Mouse (Mus musculus): Measurements from ENCODE around the gene Slc22a1. TPM values are rescaled to one million over a fixed set of nuclear protein-coding genes. Genes with fewer than 3 reads are reported as not detected.

Gene Slc22a1
- polyA plus RNA-seq, 1 experiment from 2014 or later: 2.1 TPM

DNA sequence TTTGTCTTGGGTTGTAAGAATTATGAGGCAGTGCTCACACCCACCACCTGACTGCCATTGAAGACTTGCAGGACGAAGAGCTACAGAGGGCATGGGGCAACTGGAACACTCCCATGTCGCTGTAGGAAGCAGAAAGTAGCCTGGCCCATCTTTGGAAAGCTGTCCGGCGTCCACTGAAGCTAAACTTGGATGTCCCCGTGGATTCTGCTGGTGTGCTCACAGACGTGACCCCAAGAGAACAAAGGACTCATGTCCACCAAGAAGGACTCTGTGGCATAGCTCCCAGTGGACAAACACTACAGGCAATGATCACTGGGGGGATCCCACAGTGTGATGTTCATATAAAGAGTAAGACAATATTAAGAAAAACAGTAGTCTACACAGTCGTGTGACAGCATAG is 16.8 kb downstream of the Slc22a1 start:
- no peak overlapping the region for H3K4me3 ChIP-seq (ENCODE audit: low read depth, low read length)
- no peaks in the 10 kb centered on the region for H3K27me3 ChIP-seq (ENCODE audit: control insufficient read depth, insufficient read depth, low read length)
- peaks cover 8% of the 10 kb centered on the region for H3K4me1 ChIP-seq (ENCODE audit: control insufficient read depth, insufficient read depth, low read length)
- H3K36me3 ChIP-seq (ENCODE audit: control insufficient read depth, insufficient read depth, low read length): no peaks in the 10 kb centered on the region
- H3K27ac ChIP-seq (ENCODE audit: low read depth, low read length): no peak overlapping the region
- H3K4me2 ChIP-seq: no peak overlapping the region
- no peaks in the 10 kb centered on the region for H3K9me3 ChIP-seq (replicated peaks; ENCODE audit: control insufficient read depth, low read length)
- no peak overlapping the region for H3K9ac ChIP-seq (ENCODE audit: low read depth, low read length)
- WGBS (ENCODE audit: insufficient replicate concordance): 83% methylated on average over 7 of the region's 7 CpGs
- no peak for ATAC-seq (replicated peaks; ENCODE audit: insufficient number of reproducible peaks, low FRiP score, low TSS enrichment)

DNA sequence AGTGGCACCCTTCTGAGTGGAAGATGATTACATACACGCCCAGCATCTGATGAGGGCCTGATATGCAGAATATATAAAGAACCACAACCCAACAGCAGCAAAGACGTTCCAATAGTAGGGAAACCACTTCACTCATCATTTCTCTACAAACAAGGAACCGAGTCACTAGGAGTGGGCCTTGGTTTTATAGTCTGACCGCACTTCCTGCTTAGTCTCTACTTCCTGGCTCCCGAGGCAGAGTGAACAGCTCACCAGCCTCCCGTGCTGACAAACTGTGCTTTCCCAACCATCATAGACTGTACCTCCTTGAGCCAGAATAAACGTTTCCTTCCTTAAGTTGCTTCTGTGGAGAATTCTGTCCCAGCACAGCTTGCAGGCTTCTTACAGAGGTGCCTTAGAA is 19.8 kb downstream of the Slc22a1 start:
- no peak overlapping the region for H3K9ac ChIP-seq (ENCODE audit: low read depth, low read length)
- no peaks in the 10 kb centered on the region for H3K9me3 ChIP-seq (replicated peaks; ENCODE audit: control insufficient read depth, low read length)
- H3K27me3 ChIP-seq (ENCODE audit: control insufficient read depth, insufficient read depth, low read length): no peaks in the 10 kb centered on the region
- ATAC-seq (replicated peaks; ENCODE audit: insufficient number of reproducible peaks, low FRiP score, low TSS enrichment): no peak
- H3K27ac ChIP-seq (ENCODE audit: low read depth, low read length): no peak overlapping the region
- H3K4me3 ChIP-seq (ENCODE audit: low read depth, low read length): no peak overlapping the region
- H3K4me2 ChIP-seq: no peak overlapping the region
- WGBS (ENCODE audit: insufficient replicate concordance): 69% methylated on average over 7 of the region's 7 CpGs
- H3K36me3 ChIP-seq (ENCODE audit: control insufficient read depth, insufficient read depth, low read length): no peaks in the 10 kb centered on the region
- peaks cover 5% of the 10 kb centered on the region; the same call in 1 of the 2 replicates for H3K4me1 ChIP-seq (ENCODE audit: control insufficient read depth, insufficient read depth, low read length)

DNA sequence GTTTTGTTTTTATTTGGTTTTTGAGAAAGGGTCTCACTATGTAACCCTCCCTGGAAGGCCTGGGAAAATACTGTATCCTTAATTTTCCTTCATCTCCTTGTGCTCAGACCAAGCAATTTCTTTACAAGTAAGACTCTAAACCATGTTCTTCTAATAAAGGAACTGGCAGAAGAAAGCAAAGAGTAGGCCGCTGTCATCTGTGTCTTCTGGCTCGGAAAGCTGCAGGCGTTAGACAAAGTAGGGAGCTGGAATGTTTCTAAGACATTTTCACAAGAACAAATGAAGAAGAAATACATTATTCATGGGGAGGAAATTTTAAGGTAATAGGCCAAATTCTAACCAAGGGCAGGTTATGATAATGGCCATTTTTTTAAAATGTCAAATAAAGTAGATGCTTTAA is 21.6 kb downstream of the Slc22a1 start:
- no peak for ATAC-seq (replicated peaks; ENCODE audit: insufficient number of reproducible peaks, low FRiP score, low TSS enrichment)
- Histone ChIP-seq H3K4me1 (ENCODE audit: control insufficient read depth, insufficient read depth, low read length) (peaks cover 5% of the 10 kb centered on the region; the same call in 1 of the 2 replicates), H3K27ac (ENCODE audit: low read depth, low read length) (no peak overlapping the region), H3K4me2 (no peak overlapping the region), H3K9me3 (replicated peaks; ENCODE audit: control insufficient read depth, low read length) (no peaks in the 10 kb centered on the region), H3K9ac (ENCODE audit: low read depth, low read length) (no peak overlapping the region), H3K4me3 (ENCODE audit: low read depth, low read length) (no peak overlapping the region), H3K36me3 (ENCODE audit: control insufficient read depth, insufficient read depth, low read length) (no peaks in the 10 kb centered on the region), H3K27me3 (ENCODE audit: control insufficient read depth, insufficient read depth, low read length) (no peaks in the 10 kb centered on the region)
- 83% methylated on average over 3 of the region's 3 CpGs for WGBS (ENCODE audit: insufficient replicate concordance)

DNA sequence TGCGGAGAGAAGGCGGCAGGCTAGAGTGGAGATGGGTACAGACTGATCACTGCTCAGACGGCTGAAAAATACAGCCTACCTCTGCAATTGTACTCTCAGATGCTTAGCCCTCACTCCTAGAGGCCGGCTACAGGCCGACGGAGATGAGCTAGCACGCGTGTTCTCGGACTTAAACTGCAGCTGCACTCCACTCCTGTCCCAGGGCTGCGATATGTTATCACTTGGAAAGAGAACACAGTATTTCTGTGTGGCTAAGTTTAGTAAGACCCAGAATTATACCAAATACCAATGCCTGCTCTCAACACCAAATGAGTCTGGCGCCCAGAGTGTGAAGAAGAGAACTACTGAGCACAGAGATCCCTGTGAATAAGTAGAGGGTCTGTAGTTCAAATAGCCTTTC is 23.0 kb downstream of the Slc22a1 start:
- Histone ChIP-seq H3K27me3 (ENCODE audit: control insufficient read depth, insufficient read depth, low read length) (no peaks in the 10 kb centered on the region), H3K36me3 (ENCODE audit: control insufficient read depth, insufficient read depth, low read length) (no peaks in the 10 kb centered on the region), H3K27ac (ENCODE audit: low read depth, low read length) (no peak overlapping the region), H3K4me3 (ENCODE audit: low read depth, low read length) (no peak overlapping the region), H3K9me3 (replicated peaks; ENCODE audit: control insufficient read depth, low read length) (no peaks in the 10 kb centered on the region), H3K4me1 (ENCODE audit: control insufficient read depth, insufficient read depth, low read length) (peaks cover 5% of the 10 kb centered on the region; the same call in 1 of the 2 replicates), H3K9ac (ENCODE audit: low read depth, low read length) (no peak overlapping the region), H3K4me2 (no peak overlapping the region)
- no peak for ATAC-seq (replicated peaks; ENCODE audit: insufficient number of reproducible peaks, low FRiP score, low TSS enrichment)
- WGBS (ENCODE audit: insufficient replicate concordance): 69% methylated on average over 11 of the region's 11 CpGs

DNA sequence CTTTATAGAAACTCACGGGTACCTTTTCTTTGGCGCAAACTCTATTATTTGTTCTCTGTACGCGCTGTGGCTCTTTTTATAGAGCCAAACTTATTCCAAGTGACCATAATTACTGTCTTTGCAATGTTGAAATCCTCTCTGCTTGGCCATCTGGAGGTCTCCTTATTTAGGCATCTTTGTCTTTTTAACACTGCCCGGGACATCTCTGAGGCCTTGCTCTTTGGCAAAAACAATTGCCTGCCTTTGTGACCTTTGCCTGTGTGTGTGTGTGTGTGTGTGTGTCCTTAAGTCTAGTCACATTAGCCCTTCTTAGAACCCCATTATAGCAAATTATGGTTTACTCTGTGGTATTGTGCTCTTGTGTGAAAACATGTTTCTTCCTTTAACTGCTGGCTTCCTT is 30.2 kb downstream of the Slc22a1 start:
- Histone ChIP-seq H3K27me3 (ENCODE audit: control insufficient read depth, insufficient read depth, low read length) (no peaks in the 10 kb centered on the region), H3K27ac (ENCODE audit: low read depth, low read length) (no peak overlapping the region), H3K4me2 (no peak overlapping the region), H3K4me3 (ENCODE audit: low read depth, low read length) (no peak overlapping the region), H3K9me3 (replicated peaks; ENCODE audit: control insufficient read depth, low read length) (no peaks in the 10 kb centered on the region), H3K36me3 (ENCODE audit: control insufficient read depth, insufficient read depth, low read length) (no peaks in the 10 kb centered on the region), H3K9ac (ENCODE audit: low read depth, low read length) (no peak overlapping the region), H3K4me1 (ENCODE audit: control insufficient read depth, insufficient read depth, low read length) (no peaks in the 10 kb centered on the region)
- no peak for ATAC-seq (replicated peaks; ENCODE audit: insufficient number of reproducible peaks, low FRiP score, low TSS enrichment)
- 85% methylated on average over 5 of the region's 5 CpGs for WGBS (ENCODE audit: insufficient replicate concordance)

DNA sequence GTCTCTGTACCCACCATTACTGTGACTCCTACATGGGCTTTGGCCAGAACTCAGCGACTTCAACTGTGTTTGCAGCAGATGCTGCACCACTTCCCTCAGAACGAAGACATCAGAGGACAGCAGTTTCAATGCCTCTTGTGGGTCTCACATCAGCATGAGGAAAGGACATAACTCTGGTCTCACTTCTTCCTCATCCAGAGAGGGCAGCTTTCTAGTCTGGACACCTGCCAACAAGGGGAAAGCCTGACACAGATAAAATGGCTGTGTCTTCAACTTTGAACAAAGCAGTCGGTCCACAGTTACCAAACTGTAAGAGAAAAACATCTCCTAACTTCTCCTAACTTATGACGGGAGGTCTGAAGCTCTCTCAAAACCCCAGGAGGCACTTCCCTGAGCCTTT is 34.5 kb downstream of the Slc22a1 start:
- ATAC-seq (replicated peaks; ENCODE audit: insufficient number of reproducible peaks, low FRiP score, low TSS enrichment): no peak
- H3K4me1 ChIP-seq (ENCODE audit: control insufficient read depth, insufficient read depth, low read length): no peaks in the 10 kb centered on the region
- 60% methylated on average over 4 of the region's 4 CpGs for WGBS (ENCODE audit: insufficient replicate concordance)
- no peaks in the 10 kb centered on the region for H3K27me3 ChIP-seq (ENCODE audit: control insufficient read depth, insufficient read depth, low read length)
- H3K27ac ChIP-seq (ENCODE audit: low read depth, low read length): no peak overlapping the region
- H3K36me3 ChIP-seq (ENCODE audit: control insufficient read depth, insufficient read depth, low read length): no peaks in the 10 kb centered on the region
- H3K4me2 ChIP-seq: no peak overlapping the region
- no peak overlapping the region for H3K9ac ChIP-seq (ENCODE audit: low read depth, low read length)
- no peak overlapping the region for H3K4me3 ChIP-seq (ENCODE audit: low read depth, low read length)
- H3K9me3 ChIP-seq (replicated peaks; ENCODE audit: control insufficient read depth, low read length): no peaks in the 10 kb centered on the region

DNA sequence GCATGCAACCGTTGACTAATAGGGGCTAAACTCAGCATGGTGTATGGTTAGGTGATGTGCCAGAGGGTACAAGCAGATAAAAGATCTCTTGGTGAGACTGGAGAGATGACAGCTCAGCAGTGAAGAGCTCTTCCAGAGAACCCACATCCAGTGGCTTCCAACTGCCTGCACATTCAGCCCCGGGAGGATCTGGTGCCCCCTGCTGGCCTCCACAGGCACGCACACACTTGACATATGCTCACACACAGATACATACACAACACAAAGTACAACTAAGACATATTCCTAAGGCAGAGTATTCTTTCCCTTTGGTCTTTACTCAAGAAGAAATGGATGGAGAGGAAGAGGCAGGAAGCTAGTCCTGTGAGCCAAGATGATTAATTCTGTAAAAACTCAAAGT is 36.0 kb downstream of the Slc22a1 start:
- Histone ChIP-seq H3K9ac (ENCODE audit: low read depth, low read length) (no peak overlapping the region), H3K9me3 (replicated peaks; ENCODE audit: control insufficient read depth, low read length) (no peaks in the 10 kb centered on the region), H3K36me3 (ENCODE audit: control insufficient read depth, insufficient read depth, low read length) (no peaks in the 10 kb centered on the region), H3K4me2 (no peak overlapping the region), H3K4me1 (ENCODE audit: control insufficient read depth, insufficient read depth, low read length) (no peaks in the 10 kb centered on the region), H3K4me3 (ENCODE audit: low read depth, low read length) (no peak overlapping the region), H3K27me3 (ENCODE audit: control insufficient read depth, insufficient read depth, low read length) (no peaks in the 10 kb centered on the region), H3K27ac (ENCODE audit: low read depth, low read length) (no peak overlapping the region)
- no peak for ATAC-seq (replicated peaks; ENCODE audit: insufficient number of reproducible peaks, low FRiP score, low TSS enrichment)
- 90% methylated on average over 3 of the region's 3 CpGs for WGBS (ENCODE audit: insufficient replicate concordance)

DNA sequence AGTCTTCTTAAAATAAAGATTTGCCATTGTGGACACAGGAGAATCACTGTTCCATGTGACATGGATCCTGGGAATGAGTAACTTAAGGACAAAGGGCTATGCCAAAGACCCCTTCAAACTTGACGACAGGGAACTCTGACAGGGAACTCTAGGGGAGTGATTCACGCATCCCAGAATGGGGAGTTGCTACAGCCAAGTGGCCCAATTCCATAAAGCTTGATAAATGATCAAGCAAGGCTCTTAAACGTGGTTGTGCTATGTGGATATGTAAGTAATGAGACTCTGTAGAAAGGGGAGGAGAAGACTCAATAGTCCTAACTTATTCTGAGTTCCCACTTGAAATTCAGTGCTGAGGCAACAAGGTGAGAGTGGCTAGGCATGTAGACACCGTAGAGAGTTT is 40.8 kb downstream of the Slc22a1 start:
- no peaks in the 10 kb centered on the region for H3K9me3 ChIP-seq (replicated peaks; ENCODE audit: control insufficient read depth, low read length)

DNA sequence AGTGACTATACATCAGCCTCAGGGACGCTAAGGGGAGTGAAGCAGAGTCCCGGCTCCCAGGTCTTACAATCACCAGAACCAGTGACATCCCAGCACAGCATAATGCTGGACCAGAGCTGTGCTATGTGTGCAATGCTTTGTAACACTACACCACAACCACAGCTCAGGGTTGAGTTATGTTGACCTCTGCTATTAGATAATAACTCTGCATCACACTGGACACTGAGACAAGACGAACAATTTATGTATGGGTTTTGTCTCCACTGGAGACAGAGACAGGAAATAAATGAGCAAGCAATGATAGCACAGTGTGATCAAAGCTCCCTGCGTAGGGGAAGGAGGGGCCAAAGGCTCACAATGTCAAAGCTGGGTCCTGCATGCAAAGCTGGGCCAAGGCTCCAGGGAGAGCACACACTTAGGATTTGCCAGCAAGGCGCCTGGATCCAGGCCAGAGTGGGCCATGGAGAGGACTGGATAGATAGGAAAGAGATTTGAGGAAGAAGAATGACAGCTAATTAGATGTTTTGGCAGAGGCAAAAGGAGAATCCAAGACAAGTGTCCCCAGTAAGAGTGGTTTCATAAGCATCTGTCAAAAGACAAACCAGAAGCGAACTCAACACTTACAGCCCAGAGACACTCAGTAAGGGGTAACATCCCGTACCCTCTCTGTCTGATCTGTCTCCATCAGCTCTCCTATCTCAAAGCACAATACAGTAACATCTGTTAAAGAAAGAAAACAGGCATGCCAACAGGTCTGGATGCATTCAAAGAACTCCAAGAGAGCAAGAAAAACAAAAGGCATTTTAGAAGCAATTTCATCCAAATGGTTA is 43.6 kb downstream of the Slc22a1 start:
- peak; percentile 75 for ATAC-seq (replicated peaks; ENCODE audit: insufficient number of reproducible peaks, low FRiP score, low TSS enrichment)
- H3K9ac ChIP-seq (ENCODE audit: low read depth, low read length): 0 out of 2 replicates have a peak overlapping the region, but pooled peaks have one; percentile 5
- H3K9me3 ChIP-seq (replicated peaks; ENCODE audit: control insufficient read depth, low read length): no peaks in the 10 kb centered on the region
- H3K36me3 ChIP-seq (ENCODE audit: control insufficient read depth, insufficient read depth, low read length): no peaks in the 10 kb centered on the region
- peak overlapping the region; percentile 14; the same call in 1 of the 2 replicates for H3K4me2 ChIP-seq
- WGBS (ENCODE audit: insufficient replicate concordance): 19% methylated on average over 7 of the region's 7 CpGs
- H3K4me3 ChIP-seq (ENCODE audit: low read depth, low read length): no peak overlapping the region
- H3K27me3 ChIP-seq (ENCODE audit: control insufficient read depth, insufficient read depth, low read length): no peaks in the 10 kb centered on the region
- no peak overlapping the region for H3K27ac ChIP-seq (ENCODE audit: low read depth, low read length)
- H3K4me1 ChIP-seq (ENCODE audit: control insufficient read depth, insufficient read depth, low read length): peaks cover 18% of the 10 kb centered on the region

More for the DNA sequence above, 40.8 kb downstream of the Slc22a1 start:
- Histone ChIP-seq H3K4me3 (ENCODE audit: low read depth, low read length) (no peak overlapping the region), H3K4me1 (ENCODE audit: control insufficient read depth, insufficient read depth, low read length) (peaks cover 18% of the 10 kb centered on the region), H3K27ac (ENCODE audit: low read depth, low read length) (no peak overlapping the region), H3K36me3 (ENCODE audit: control insufficient read depth, insufficient read depth, low read length) (no peaks in the 10 kb centered on the region), H3K4me2 (no peak overlapping the region), H3K27me3 (ENCODE audit: control insufficient read depth, insufficient read depth, low read length) (no peaks in the 10 kb centered on the region), H3K9ac (ENCODE audit: low read depth, low read length) (no peak overlapping the region)
- ATAC-seq (replicated peaks; ENCODE audit: insufficient number of reproducible peaks, low FRiP score, low TSS enrichment): no peak
- 68% methylated on average over 4 of the region's 4 CpGs for WGBS (ENCODE audit: insufficient replicate concordance)

Data from heart, embryonic 11.5 days (tissue).